Mouse (Mus musculus) frontal cortex, postnatal 25 days (tissue): ENCODE data around the gene Rfx1.

ENCODE experiments used
- DNase-seq, 2 experiments: peaks; one replicate each; pipeline ENCODE4 v3.0.0; 2022; ENCODE audit warnings: low spot score in 2 of 2

Rfx1 gene

DNA sequence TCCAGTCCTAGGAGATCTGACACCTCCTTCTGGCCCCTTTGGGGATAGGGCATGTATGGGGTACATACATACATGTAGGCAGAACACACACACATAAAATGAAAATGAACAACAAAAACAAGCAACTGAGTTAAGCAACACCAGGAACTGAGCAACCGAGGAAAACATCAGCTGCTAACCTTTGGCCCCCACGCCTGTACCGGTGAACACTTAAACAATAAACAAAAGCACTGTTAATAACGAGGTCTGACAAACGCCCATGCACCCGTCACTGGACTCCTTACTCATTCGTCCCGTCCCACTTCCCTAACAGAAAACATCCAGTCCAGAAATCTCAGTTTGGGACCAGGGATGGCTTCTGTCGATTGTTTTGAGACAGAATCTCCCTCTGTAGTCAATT lies 22.6 kb downstream of the Rfx1 start:
- DNase-seq = no peak

DNA sequence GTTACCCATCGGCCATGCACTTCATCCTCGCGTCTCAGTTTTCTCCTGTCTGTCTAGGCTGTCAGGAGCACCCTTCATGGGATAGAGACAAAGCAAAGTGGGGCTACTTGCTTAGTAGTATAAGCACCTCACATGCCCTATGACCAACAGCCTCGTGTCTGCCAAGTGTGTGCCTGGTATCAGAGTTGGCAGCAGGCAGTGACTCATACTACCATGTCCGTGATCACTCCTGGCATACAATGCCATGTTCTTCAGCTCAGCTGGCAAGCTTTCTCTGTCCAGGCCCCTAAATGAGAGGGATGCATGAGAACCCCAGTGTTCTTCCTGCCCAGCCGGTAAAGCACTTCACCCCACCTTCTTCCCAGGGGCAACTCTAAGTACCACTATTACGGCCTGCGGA lies 24.0 kb downstream of the Rfx1 start:
- no peak for DNase-seq

- no peak for DNase-seq
Measured at GRCm38 (mm10) chr8:84096061-84096460, 29.4 kb downstream of the Rfx1 start.

DNA sequence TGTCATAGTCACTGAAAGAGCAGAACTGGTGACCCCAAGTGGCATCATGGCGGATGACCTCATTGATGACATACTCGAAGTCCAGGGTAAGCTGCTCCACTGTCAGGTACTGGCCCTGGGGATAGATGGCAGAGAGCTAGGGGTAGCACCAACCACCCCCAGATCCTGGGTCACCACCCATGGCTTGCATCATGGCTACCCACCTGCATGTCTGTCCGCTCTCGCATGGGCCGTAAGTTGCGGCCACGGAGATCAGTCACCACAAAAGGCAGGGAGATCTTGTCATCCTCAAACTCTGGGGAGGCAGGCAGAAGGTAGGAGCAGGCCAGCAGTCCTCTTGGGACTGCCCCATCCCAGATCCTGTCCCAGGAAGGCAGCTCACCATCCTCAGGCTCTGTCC lies 31.7 kb downstream of the Rfx1 start:
- no peak for DNase-seq

GRCm38 (mm10) chr8:84101476-84102270 lies 35.0 kb downstream of the Rfx1 start:
- no peak for DNase-seq

DNA sequence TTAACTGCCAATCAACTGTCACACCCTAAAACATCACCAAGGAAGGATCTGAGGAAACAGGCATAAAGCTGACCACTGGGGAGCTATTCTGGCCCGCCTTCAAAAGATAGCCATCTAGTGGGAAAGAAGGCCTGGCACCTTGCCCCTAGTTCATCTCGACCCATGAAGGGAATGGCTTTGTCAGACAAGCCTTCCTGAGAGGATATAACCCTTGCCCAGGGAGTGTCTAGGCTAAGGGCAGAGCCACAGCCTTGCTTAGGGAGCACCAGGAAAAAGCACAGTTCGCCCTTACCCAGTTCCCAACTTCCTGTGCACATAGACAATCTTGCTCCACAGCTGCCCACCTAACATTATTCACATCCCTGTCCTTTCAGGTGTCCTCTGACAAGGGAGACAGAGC lies 37.0 kb downstream of the Rfx1 start:
- no peak for DNase-seq

DNA sequence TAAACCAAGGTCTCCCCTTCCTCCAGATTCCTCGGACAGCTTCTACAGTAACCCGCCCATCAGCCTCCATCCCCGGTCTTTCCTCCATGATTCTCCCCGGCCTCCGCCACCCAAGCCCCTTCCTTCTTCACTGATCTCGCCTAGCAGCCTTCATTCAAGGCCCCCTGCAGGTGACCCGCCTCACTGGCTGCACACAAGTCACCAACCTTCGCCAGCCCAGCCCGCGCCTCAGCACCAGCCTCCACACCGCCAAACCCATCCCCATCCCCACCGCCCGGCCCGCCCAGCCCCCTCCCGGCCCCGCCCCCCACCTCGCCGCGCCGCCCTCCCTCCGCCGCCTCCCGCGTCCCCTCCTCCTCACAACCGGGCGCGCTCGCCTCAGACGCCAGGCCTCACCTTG lies 37.6 kb downstream of the Rfx1 start:
- DNase-seq = peak in 1 of 2 experiments; percentile 47

DNA sequence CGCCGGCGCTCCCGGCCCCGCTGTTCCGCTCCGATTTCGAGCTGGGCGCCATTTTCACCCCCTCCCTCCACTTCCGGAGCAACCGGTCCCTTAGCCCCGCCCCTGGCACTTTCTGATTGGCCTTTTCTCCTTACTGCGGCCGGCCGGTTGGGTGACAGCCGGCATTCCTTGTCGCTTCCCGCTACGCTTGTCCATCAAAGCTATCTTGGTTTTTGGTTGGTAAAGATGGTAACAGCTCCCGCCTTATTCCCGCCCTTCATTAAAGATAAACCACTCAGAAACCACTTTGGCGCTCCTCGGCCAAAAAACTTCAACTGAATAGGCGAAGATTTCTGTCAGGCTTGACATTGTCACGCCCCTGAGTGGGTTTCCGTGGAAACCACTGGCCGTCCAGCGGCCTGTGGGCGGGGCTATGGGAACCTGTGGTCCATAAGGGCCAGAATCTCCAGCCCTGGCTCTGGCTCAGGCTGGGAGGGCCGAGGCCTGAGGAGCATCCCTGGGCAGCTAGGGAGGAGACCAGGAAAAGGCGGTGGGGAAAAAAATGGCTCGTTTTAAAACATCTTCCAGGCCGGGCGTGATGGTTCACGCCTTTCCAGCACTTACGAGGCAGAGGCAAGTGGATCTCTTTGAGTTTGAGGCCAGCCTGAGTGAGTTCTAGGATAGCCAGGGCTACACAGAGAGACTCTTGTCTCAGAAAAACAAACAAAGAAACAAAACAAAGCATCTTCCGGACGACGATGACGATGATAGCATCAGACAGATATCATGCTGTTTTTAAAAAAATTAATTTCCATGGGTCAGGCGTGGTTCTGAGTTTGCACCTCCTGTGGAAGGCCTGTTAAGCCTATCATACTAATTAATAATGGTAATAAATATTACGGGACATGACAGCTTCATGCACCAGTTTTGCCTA lies 38.3 kb downstream of the Rfx1 start, which contains the start of gene Dcaf15:
Gene Dcaf15 (minus strand): TSS at position 72 of the 913 bp plus-strand sequence.
- peak; percentile 91 to 96 for DNase-seq

DNA sequence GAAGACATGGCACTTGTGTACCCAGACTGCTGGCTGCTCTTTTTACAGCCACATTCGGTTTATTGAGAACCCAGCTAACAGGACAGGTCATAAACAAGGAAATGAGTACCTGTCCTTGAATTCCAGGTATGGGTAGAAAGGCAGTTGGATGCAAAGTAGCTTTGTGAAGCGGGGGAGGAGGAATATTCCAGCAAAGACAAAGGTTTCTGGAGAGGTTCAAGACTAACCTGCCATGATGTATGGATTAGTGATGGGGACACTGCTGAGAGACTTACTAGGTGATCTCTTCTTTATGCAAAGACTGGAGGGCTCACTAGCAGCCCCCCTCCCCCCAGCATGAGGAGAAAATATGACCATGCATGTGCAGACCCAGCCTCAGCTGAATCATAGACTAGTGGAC lies 39.0 kb downstream of the Rfx1 start:
- no peak for DNase-seq

- DNase-seq = no peak
Measured at GRCm38 (mm10) chr8:84106216-84107040, 39.8 kb downstream of the Rfx1 start.

GRCm38 (mm10) chr8:84115646-84116045 lies 49.0 kb downstream of the Rfx1 start:
- DNase-seq = no peak

DNA sequence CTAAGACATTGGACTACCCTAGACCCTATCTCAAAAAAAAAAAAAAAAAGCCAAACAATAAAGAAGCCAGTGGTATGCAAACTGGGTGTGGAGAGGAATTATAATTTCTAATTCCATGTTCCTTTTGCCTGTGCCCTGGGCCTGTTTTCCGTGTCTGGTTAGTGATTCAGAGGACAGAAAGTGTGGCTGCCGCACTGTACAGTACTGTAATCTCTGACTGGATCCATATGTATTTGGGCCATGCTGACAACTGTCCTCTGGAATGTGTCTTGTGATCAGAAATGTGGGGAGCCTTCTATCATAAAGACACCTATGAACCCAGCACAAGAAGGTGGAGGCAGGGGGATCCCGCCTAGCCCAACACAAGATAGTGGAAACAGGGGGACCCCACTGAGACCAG lies 55.5 kb downstream of the Rfx1 start:
- no peak for DNase-seq

- DNase-seq = no peak
Measured at GRCm38 (mm10) chr8:84125656-84126055, 59.0 kb downstream of the Rfx1 start, which contains the start of gene Podnl1. TSS of gene Podnl1 (plus strand) at chr8:84125989.

DNA sequence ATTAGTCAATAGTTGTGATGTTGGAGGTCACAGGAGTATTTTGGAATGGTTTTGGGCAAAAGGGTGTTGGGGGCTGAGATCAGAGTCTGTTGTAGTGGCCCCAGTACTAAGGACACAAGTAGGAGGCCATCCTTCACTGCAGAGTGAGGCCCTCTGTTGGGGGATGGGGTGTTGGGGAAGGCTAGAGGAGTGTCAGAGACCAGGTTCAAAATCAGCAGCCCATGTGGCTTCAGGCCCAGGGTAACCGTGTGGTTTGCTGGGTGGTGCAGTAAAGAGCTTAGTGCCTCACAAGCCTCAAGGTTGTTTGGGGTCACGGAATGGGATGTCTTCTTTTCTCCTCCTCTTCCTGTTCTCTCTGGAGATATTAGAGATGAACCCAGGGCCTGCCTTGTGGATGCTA lies 60.1 kb downstream of the Rfx1 start:
- DNase-seq = no peak

- DNase-seq = no peak
Measured at GRCm38 (mm10) chr8:84127202-84127901, 60.7 kb downstream of the Rfx1 start.

DNA sequence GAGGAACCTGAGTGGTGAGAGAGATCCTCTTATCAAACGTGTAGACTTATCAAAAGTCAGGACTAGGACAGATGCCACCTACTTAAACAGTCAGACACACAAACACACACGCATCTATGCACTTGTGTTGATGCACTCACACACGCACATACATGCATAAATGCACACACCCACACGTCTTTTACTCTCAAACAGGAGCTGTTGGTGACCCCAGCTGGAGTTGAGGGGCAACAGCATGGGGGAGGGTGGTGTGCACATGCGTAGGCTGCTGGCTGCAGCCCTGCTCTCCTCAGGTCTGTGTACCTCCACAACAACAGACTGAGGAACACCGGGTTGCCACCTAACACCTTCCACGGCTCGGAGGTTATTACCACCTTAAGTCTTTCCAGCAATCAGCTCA lies 61.6 kb downstream of the Rfx1 start:
- DNase-seq = no peak

- no peak for DNase-seq
Measured at GRCm38 (mm10) chr8:84130806-84131205, 64.2 kb downstream of the Rfx1 start.

- no peak for DNase-seq
Measured at GRCm38 (mm10) chr8:84132225-84132624, 65.6 kb downstream of the Rfx1 start.

GRCm38 (mm10) chr8:84137848-84138247 lies 71.2 kb downstream of the Rfx1 start:
- DNase-seq = no peak

- DNase-seq = no peak
Measured at GRCm38 (mm10) chr8:84140838-84141237, 74.2 kb downstream of the Rfx1 start.

DNA sequence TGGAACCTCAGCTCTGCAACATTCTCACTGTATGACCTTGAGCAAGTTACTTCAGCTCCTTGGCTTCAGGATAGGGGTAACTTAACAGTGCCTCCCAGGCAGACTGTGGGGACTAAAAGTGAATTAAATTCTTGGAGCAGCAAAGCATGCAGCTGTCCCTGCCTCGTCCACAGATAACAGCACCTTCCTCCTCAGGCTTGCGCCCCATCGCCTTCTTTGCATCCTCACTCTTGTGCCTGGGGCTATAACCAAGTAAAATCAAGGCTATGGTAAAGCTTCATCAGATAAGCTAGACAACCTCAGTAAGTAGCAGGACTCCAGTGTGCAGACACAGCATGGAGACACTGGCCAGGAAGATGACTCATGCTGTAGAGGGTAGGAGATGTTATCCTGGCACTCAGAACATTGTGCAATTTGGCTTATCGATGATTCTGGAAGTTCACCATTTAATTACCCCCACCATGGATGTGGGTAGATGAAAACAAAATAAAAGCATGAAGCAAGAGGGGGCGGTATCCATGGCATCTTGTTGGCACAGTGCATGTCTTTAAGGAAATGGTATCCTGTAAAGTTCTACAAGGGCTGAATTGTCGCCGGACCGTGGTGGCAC lies 78.1 kb downstream of the Rfx1 start:
- no peak for DNase-seq
